Mouse (Mus musculus) cortical plate, adult 2 months (tissue): ENCODE measurements around the gene Fam20b. TPM values are rescaled to one million over a fixed set of nuclear protein-coding genes. Genes with fewer than 3 reads are reported as not detected.
A peak's percentile ranks its signal among the peaks of the same experiment; 100 is the strongest.
"Not testable (repeated sequence)": the region's sequence is repeated elsewhere in the genome, so short reads cannot be mapped to it uniquely, and the experiment has no call there.

ENCODE experiments used
- H3K27ac ChIP-seq: fragments of 200-500 bp; 2 replicates; pipeline ENCODE4 v1.5.1; 2012; ENCODE audit warnings: low read length, control low read depth, inconsistent platforms; ENCODE audit not compliant: insufficient read depth
- H3K4me1 ChIP-seq: fragments of 200-500 bp; 2 replicates; pipeline ENCODE4 v1.6.1; 2011; ENCODE audit warnings: low read length; ENCODE audit not compliant: control insufficient read depth, insufficient read depth
- H3K4me3 ChIP-seq: fragments of 200-500 bp; 2 replicates; pipeline ENCODE4 v1.5.1; 2011; ENCODE audit warnings: mild to moderate bottlenecking, low read length, control low read depth; ENCODE audit not compliant: insufficient read depth
- CTCF ChIP-seq: fragments of 200-500 bp; IDR thresholded peaks from 2 replicates; pipeline ENCODE4 v1.5.1; 2011; ENCODE audit warnings: mild to moderate bottlenecking, control low read depth, low read length; ENCODE audit not compliant: insufficient read depth; ENCODE audit errors: extremely low read depth
- POLR2A ChIP-seq: fragments of 200-500 bp; IDR thresholded peaks from 2 replicates; pipeline ENCODE4 v1.6.1; 2011; ENCODE audit warnings: mild to moderate bottlenecking, low read length, control low read depth; ENCODE audit not compliant: insufficient read depth; ENCODE audit errors: extremely low read depth
- polyA plus RNA-seq: library from polyadenylated mRNA; depleted of rRNA; stranded (reverse); fragments of >200 nt; gene quantifications from 2 replicates; pipeline ENCODE4 v1.2.3, GENCODE M21; 2012

The Fam20b gene
- polyA plus RNA-seq, 1 experiment = 48.0 TPM

- TF ChIP-seq POLR2A = no peak
- no peak for TF ChIP-seq CTCF
- Histone ChIP-seq H3K4me1 (no peaks in the 10 kb centered on the region; the same call in 1 of the 2 replicates), H3K4me3 (peak overlapping the region; percentile 77), H3K27ac (no peak overlapping the region)
Measured at GRCm38 (mm10) chr1:156673476-156674194, 45.3 kb downstream of the Fam20b start.

- H3K27ac ChIP-seq = no peak overlapping the region
- peak overlapping the region; percentile 77 for H3K4me3 ChIP-seq
- no peaks in the 10 kb centered on the region; the same call in 1 of the 2 replicates for H3K4me1 ChIP-seq
- TF ChIP-seq POLR2A (no peak), CTCF (no peak)
Measured at GRCm38 (mm10) chr1:156672720-156673475, 46.0 kb downstream of the Fam20b start.

- H3K4me1 ChIP-seq = no peaks in the 10 kb centered on the region; the same call in 1 of the 2 replicates
- no peak overlapping the region for H3K4me3 ChIP-seq
- H3K27ac ChIP-seq = no peak overlapping the region
- TF ChIP-seq POLR2A (no peak), CTCF (no peak)
Measured at GRCm38 (mm10) chr1:156671921-156672320, 47.0 kb downstream of the Fam20b start.

GRCm38 (mm10) chr1:156669208-156669983, 49.5 kb downstream of the Fam20b start:
- Histone ChIP-seq H3K4me3 (no peak overlapping the region), H3K27ac (no peak overlapping the region), H3K4me1 (no peaks in the 10 kb centered on the region; the same call in 1 of the 2 replicates)
- no peak for TF ChIP-seq POLR2A
- no peak for TF ChIP-seq CTCF

GRCm38 (mm10) chr1:156668602-156669001, 50.3 kb downstream of the Fam20b start:
- H3K27ac ChIP-seq = no peak overlapping the region
- TF ChIP-seq CTCF (no peak), POLR2A (no peak)
- no peak overlapping the region for H3K4me3 ChIP-seq
- H3K4me1 ChIP-seq = no peaks in the 10 kb centered on the region; the same call in 1 of the 2 replicates

GRCm38 (mm10) chr1:156667141-156667926, 51.6 kb downstream of the Fam20b start:
- Histone ChIP-seq H3K4me1 (no peaks in the 10 kb centered on the region), H3K4me3 (no peak overlapping the region), H3K27ac (no peak overlapping the region)
- TF ChIP-seq CTCF (no peak), POLR2A (no peak)

- no peaks in the 10 kb centered on the region for H3K4me1 ChIP-seq
- no peak overlapping the region for H3K4me3 ChIP-seq
- no peak overlapping the region for H3K27ac ChIP-seq
- TF ChIP-seq CTCF = no peak
- TF ChIP-seq POLR2A = no peak
Measured at GRCm38 (mm10) chr1:156665777-156666176, 53.1 kb downstream of the Fam20b start.

- H3K4me3 ChIP-seq, H3K4me1 ChIP-seq, H3K27ac ChIP-seq: not testable (repeated sequence)
Measured at GRCm38 (mm10) chr1:156660660-156661236, 58.1 kb downstream of the Fam20b start.
